Mouse (Mus musculus): ENCODE data around the gene Vangl1.

Gene Vangl1

DNA sequence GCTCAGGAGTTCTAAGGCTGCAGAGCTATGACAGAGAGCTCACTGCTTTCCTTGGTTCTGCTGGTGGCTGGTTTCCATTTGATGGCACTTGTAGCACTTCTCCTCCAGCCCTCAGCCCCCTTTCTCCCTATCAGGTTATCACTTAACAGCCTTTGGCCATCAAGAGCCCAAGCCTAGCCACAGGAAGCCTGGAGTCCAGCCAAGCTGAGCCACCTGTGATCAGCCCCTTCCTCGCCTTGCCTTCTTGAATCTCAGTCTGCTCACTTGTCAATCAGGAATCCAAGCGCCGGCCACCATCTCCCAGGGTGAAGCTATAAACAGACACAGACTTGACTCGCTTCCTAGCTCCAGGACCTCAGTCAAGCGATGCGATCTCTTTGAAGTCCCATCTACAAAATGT lies 6.0 kb downstream of the Vangl1 start:
- no peak for DNase-seq (ENCODE audit: extremely low spot score)

DNA sequence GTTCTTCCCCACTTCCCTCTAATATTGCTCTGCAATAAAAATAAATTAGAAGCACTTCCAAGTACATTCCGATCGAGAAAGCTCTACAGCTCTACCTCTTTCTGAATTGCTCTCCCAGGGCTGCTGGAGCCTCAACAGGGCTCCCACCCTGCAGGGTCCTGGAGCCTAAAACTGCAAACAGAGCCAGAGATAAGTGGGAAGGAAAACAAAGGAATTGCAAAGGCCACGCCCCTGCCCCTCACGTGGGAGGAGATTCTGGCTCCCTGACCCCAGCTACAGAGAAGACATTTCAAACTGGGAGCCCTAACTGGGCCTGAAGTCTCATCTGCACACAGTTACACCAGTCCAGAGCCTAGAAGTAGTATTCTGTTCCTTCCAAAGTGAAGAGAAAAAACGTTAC lies 6.7 kb downstream of the Vangl1 start:
- DNase-seq (ENCODE audit: extremely low spot score): peak; percentile 66

DNA sequence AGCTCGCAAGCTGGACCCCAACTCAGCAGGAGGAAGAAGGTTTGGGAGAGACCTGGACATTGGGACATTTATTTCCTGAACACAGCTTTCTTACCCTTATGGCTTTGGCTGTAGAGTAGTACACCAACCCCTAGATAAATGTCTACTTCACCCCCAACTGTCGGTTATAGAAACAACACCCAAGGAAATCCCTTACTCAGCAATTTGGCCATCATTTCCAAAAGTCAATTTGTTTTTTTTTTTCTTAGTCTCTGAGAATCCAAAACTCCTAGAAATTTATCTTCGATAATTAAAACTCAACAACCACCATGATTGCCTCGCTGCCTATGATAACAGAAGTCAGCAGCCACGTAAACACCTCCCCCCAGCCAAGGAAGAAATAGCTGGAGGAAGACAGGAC lies 7.3 kb downstream of the Vangl1 start:
- no peak for DNase-seq (ENCODE audit: extremely low spot score)

DNA sequence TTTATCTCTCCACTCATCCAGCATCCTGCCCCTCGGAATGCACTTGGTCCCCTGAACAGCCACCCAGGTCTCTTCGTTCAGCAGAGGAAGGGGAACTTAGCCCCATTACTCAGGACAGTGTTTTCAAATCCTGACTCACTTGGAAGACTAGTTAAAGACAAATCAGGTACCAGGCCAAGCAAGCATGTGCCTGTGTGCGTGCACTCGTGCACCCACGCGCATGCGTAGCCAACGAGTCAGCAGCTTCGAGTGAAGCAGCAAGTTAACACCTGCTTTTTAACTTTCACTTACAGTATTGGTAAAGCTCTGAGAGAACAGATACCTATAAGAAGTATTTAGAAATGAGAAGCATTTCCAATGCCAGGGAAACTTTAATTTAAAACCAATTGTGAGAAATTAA lies 8.3 kb downstream of the Vangl1 start:
- no peak for DNase-seq (ENCODE audit: extremely low spot score)

DNA sequence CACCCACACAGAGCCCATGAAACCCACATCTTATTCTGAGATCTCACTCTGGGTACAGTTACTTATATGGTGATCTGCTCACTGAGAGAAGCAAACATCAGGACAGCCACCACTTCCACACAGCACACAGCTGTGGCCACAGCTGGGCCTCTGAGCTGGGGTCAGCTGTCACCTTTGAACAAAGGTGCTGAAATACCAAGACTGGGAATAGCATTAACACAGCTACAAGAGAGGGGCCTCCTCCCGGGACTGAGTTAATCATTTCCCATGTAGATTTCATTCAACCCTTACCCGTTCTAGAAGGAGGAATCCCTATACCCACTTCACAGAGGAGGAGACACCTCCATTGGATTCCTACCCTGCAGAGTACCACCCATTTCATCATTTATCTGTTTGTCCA lies 8.7 kb downstream of the Vangl1 start:
- no peak for DNase-seq (ENCODE audit: extremely low spot score)

DNA sequence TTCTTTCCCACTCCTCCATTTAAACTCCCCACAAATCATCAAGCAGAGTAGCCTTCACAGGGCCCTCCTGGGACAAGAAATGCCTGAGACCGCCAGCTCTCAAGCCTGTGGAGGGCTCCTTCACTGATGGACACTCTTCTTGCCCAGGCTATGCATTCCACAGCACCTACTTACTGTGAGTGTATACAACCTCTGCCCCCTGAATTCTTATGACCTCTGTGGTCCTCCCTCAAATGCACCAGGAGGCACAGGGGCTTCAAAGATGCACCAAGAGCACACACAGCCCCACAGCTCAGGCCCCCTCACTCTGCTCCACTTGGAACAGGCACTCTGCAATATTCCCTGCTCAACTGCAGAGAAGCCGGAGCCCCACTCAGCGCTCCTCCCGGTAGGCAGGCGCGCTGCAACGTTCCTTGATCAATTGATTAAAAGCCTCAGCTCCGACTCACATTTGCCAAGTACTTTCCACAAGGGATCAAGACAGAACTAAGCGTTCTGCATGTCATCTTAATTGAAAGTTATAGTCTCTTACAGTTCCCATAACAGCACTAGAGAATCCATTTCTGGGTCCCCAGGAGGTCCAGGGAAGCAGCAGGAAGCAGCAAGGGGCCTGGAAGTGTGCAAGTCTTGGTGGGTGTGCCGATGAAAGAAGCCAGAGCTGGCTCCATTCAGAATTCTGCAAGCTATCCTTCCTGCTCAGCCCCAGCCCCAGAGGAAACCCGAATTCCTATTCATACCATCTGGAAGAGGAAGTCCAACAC lies 10.0 kb downstream of the Vangl1 start:
- peak; percentile 49 for DNase-seq (ENCODE audit: extremely low spot score)

DNA sequence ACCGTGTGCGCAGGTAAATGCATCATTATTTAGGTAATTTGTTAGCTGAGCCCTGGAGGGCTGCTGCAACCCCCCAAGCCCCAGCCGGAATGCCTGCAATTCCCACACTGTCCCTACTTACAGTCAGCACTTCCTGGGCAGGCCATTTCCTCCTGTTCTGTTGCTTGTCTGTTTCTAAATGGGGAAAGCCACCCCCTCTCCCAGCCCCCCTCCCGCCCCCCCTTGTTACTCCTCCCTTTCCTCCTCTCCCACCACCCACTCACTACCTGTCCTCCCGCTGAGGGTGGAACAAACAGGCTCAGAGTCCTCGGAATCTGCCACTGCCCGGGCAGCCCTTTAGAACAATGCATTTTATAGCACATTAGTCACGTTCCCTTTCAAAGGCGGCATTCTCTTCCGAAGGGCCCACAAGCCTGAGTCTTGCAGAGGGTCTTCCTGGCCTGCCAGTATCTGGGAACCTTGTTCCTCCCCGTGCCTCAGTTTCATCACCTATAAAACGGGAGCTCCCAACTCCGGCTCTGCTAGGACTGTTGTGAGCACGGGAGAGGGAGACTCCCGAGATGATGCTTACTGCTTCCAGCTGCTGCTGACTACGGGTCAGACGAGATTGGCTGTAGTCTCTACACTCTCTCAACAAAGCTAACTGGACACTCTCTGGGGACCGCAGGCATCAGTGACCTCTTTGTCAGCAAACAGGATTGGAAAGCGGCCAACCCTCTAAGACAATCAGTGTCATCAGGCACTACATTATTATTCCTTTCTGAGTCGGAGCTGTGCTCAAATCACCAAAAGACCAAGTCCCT lies 10.8 kb downstream of the Vangl1 start:
- peak; percentile 61 for DNase-seq (ENCODE audit: extremely low spot score)

DNA sequence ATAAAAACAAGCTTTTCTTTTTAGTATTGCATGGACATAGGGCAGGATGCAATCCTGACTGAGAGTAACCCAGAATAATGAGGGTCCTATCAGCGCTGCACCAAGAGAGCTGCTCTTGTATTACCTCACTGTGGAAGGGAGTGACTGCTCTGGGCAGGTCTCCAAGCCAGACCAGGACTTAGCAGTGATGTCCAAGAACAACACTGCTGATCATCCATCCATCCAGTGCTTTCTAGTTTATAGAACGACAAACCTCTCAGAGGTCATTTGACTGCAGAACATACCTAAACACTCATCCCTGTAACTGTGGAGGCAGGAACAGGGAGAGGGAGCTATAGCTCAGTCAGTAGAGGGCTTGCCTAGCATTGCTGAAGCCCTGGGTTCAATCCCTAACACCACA lies 11.9 kb downstream of the Vangl1 start:
- DNase-seq (ENCODE audit: extremely low spot score): no peak

DNA sequence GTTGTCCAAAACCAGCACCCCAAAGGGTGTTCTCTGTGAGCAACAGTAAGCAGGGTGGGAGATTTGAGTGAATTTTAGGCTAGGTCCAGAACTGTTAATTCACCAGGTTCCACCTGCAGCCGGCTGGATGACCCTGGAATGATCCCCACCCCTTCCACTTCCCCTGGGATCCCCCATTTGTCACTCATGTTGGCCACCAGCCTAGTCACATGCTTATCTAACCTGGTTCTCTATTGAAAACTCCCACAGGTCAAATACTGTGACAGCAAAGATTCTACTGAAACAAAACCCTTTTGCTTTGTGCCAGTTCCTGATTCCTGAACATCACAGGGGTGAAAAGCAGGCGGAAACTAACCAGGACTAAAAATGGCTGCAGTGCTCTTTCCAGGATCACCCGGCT lies 12.9 kb downstream of the Vangl1 start:
- DNase-seq (ENCODE audit: extremely low spot score): no peak

DNA sequence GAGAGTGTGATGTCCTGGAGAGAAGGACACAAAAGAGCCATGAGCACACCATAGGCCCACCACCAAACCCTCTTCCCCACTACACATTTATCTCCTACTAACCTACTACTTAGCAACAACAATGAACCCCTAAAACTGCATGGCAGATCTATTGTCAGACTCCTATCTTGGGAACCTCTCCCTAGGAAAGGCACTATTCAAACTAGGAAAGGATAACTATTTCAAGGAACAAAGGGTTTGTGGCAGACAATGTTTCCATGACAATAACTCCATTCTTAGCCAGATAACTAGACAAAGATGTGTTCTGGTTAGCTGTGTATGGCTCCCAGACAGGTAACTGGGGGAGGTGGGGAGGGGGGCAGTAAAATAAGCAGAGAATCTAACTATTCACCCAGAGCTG lies 13.9 kb downstream of the Vangl1 start:
- DNase-seq (ENCODE audit: extremely low spot score): no peak

DNA sequence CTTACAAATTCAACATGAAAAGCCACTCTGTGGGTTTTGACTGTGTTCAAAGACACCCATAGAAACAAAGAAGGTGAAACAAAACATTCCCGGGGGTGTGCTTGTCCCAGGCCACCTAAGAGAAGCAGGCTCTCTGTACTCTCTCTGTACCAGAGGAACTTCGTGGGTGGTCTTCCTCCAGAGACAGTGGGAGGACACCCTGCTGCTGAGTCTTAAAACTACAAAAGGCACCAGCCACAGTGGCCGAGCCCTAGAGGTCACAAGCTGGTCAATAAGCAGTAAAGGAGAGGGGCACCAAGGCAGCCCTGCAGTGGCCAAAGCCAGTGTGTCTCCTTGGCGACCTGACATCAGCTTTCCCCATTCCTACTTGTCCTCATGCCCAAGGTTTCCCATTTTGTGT lies 14.5 kb downstream of the Vangl1 start:
- peak; percentile 75 for DNase-seq (ENCODE audit: extremely low spot score)

DNA sequence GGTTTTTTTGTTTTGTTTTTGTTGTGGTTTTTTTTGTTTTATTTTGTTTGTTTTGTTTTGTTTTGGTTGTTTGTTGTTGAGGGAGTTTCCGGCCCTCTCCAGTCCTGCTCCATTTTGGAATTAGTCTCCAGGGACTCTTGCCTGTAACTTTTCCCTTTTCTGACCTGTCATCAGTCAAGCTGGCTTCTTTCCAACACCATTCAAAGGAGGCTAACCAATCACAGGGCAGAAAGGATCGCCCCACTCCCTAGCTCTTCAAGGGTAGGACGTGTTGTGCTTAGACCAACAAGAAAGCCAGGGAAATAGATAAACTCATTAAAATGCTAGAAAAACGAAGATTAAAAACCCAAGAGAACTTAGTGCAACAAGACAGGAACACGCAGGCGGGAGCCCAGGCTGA lies 15.5 kb downstream of the Vangl1 start:
- no peak for DNase-seq (ENCODE audit: extremely low spot score)

DNA sequence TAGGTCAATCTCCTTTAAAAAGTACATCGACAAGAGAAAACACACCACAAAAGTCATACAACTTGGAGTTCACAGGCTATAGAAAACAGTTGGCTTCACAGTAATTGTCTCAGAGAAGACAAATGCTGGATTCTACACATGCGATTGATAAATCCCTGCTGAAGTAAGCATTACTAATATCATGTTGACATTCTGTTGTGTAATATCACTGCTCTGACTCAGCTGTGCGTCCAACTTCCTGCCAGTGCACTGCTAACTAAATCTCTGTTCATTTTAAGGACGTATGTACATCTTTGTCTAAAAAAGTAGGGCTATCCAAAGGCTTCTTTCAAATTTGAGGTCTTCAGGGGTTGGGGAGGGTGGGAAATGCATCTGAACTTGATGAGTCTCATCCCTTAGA lies 17.1 kb downstream of the Vangl1 start:
- DNase-seq (ENCODE audit: extremely low spot score): no peak

DNA sequence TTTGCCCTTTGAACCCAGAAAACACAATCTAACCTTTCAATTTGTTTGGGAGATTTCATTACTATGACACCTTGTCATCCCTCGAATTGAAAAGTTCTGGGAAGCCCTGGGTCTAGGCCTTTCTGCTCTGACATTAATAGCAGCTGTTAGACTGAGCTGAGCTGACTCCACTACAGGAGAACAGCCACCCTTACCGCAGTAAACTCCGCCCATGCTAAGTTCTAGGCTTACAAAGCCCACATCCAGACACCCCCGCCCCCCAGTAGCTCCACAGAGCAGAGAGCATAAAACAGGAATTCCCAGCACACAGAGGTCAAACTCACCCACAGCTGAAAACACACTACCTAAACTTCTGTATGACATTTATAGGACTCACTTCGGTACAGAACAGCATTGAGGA lies 19.8 kb downstream of the Vangl1 start:
- DNase-seq (ENCODE audit: extremely low spot score): no peak

DNA sequence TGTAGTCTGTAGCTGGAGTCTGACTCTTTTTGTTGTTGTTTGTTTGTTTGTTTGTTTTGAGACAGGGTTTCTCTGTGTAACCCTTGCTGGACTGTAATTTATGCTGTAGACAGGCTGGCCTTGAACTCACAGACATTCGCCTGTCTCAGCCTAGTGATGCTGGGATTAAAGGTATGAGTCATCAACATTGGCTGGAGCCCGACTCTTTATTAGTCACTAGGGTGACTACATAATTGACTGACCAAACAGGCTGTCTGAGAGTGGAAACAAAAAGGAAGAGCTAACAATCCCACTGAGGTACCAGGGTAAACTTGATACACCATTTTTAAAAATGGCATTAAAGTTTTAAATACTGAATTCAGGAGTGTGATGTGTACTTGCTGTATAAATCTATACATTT lies 21.9 kb downstream of the Vangl1 start:
- DNase-seq (ENCODE audit: extremely low spot score): no peak

DNA sequence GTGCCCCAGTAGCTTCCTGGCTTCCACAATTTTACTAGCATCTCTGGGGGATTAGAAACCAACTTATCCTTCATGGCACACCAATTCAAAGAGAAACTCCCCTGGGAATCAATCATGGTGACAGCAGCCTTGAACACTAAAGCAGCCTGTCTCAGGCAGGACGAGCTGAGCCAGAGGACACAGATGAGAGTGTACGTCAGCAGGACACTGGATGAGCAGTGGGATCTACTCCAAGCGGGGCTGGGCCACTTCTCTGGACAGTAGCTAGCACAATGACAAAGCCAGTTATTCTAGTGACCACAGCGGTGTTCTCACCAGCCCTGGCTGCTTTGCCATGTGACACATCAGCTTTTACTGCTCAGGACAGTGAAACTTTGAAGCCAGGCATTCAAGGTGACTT lies 23.3 kb downstream of the Vangl1 start:
- DNase-seq (ENCODE audit: extremely low spot score): no peak

DNA sequence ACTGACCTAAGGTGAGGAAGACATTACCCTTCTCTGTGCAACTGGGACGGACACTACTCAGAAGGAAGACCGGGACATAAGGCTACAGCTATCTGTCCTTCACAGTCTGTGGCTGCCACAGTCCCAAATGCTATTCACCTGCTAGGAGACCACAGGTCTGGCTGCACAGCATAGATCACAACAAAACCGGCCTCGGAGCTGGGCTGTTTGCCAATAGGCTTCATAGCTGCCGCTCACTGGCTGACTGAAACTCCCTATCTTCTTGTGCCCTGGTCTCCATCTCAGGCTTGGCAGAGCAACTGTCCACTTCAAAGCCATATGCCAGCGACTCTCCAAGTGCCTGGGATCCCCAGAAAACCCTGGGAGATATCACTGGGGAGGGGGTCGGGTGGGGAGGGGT lies 23.7 kb downstream of the Vangl1 start:
- DNase-seq (ENCODE audit: extremely low spot score): no peak

DNA sequence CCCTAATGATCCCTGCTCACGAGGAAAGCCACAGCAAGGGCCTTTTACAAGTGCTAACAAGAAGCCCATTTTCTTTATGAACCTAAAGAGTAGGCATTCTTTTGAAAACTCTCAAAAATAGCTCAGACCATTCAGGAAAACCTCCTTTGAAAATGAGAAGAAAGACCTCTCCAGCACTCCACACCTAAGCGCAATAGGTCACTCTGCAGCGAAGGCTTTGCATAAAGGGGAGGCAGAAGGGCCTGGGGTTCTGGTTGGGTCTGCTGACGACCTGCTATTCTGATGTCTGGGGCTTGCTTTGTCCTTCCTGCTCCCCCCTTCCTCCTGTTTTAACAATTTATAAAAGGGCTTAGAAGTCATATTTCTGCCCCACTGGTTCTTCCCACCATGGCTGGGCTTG lies 24.6 kb downstream of the Vangl1 start:
- no peak for DNase-seq (ENCODE audit: extremely low spot score)

DNA sequence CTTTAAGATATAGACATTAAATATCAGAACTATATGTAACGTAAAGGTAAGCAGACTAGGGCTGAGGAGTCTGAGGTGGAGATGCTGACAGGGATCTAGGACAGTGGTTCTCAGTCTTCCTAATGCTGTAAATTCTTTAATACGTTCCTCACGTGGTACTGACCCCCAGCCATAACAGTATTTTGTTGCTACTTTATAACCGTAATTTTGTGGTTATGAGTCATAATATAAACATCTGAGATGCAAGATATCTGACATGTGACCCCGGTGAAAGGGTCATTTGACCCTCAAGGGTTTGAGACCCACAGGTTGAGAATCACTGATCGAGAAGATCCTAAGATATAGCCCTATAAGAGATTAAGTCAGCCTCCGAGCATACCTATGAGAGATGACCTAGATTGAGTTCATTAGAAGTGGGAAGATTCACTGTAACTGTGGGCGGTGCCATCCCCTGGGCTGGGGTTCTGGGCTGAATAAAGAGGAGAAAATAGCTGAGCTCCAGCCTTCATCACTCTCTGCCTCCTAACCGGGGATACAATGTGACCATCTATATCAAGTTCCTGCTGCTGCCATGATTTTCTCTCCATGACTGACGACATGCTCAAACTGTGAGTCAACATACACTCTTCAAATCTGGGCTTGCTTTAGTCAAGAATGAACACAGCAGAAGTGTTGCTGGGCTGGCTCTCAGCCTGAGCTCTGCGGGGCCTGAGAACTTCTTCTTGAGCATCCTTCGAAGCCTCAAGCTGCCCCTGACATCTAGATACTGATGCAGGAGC lies 26.5 kb downstream of the Vangl1 start:
- DNase-seq (ENCODE audit: extremely low spot score): no peak

DNA sequence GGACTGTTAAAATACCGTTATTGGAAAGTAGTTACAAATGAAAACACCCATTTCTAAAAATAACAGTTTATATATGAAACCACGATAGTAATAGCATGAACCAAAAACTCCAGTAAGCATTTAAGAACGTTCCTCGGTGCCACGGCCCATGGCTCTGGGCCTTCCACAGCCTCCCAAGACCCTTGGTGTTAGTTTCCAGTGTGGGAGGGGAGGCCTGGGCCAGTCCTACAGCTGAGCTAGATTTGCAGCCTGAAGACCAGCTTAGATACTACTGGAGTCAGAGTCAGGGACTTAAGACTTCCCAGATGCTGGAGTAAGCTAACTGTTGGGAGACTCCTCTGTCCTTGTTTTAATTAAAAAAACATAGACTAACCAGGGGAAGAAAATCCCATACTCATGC lies 28.4 kb downstream of the Vangl1 start:
- DNase-seq (ENCODE audit: extremely low spot score): no peak

DNA sequence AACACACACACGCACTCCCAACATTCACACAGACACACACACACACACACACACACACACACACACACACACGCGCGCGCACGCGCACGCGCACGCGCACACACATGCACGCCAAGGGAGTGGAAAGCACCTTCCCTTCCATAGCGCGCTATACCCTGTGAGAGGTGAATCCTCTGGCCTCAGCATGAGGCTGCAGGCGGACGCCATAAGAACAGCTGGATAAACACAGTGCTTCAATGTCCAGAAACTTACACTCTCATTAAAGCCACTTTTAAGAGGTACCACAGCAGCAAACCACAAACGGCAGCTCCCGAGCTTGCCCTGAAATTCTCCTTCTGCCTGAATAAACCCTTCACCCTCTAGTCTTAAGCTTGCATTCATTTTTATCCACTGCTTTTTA lies 28.8 kb downstream of the Vangl1 start:
- no peak for DNase-seq (ENCODE audit: extremely low spot score)

DNA sequence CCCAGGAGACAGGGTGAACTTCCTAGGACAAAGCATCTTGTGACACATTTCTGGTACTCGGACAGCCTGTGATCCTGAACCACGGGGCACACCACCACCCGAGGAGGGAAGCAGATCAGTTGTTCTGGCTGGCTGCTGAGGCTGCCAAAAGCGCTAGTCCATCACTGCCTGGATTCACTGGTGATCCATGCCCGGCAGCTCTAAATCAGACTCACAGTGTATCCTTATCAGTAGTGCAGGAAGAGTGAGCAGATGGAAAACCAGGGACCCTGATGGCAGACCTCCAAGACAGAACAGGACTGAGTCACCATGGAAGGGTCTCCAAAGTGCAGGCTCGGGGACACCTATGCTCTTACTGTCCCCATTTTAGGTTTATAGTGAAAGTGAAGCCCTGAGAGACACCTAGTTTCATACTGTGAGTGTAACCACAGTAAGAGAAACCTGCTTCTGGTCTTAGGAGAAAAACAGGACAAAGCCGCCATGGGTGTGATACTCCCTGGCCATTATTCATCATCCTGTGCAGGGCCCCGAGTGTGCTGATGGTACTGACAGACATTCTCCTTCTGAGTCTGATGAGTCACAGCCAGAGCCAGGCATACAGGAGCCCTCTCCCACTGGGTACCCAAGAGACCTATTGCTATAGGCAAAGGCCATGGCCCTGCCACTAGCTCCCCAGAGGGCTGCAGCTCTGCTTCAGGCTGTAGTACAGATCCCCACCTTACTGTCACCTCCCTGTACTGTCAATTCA lies 30.2 kb downstream of the Vangl1 start:
- no peak for DNase-seq (ENCODE audit: extremely low spot score)

Data from embryo, embryonic 9.5 days (tissue).